Mouse (Mus musculus) embryo, embryonic 11 days (tissue): Measurements from ENCODE around the gene Spred3.

Experiments used
- DNase-seq: peaks from one replicate; pipeline ENCODE4 v3.0.0-alpha.2; 2015

The Spred3 gene

GRCm38 (mm10) chr7:29124970-29125369, 45.2 kb downstream of the Spred3 start, which contains the start of gene Ryr1:
Gene Ryr1 (minus strand): TSS chr7:29125179.
- peak; percentile 90 for DNase-seq

- peak; percentile 15 for DNase-seq
These were observed 46.5 kb downstream of the Spred3 start for GRCm38 (mm10) chr7:29123531-29124358.

- DNase-seq: no peak
These were observed 47.4 kb downstream of the Spred3 start for GRCm38 (mm10) chr7:29122821-29123220.

GRCm38 (mm10) chr7:29119526-29119925, 50.7 kb downstream of the Spred3 start:
- DNase-seq: no peak

- peak; percentile 18 for DNase-seq
These were observed 51.9 kb downstream of the Spred3 start for GRCm38 (mm10) chr7:29118142-29118851.

- peak; percentile 60 for DNase-seq
These were observed 60.9 kb downstream of the Spred3 start for GRCm38 (mm10) chr7:29108992-29109955.
